Mouse (Mus musculus) mesoderm, embryonic 11.5 days (tissue): ENCODE measurements around the gene Denr.

ENCODE experiments used
- DNase-seq: peaks from one replicate; pipeline ENCODE4 v3.0.0-alpha.2; 2012; ENCODE audit warnings: low read depth, low spot score

Denr gene

DNA sequence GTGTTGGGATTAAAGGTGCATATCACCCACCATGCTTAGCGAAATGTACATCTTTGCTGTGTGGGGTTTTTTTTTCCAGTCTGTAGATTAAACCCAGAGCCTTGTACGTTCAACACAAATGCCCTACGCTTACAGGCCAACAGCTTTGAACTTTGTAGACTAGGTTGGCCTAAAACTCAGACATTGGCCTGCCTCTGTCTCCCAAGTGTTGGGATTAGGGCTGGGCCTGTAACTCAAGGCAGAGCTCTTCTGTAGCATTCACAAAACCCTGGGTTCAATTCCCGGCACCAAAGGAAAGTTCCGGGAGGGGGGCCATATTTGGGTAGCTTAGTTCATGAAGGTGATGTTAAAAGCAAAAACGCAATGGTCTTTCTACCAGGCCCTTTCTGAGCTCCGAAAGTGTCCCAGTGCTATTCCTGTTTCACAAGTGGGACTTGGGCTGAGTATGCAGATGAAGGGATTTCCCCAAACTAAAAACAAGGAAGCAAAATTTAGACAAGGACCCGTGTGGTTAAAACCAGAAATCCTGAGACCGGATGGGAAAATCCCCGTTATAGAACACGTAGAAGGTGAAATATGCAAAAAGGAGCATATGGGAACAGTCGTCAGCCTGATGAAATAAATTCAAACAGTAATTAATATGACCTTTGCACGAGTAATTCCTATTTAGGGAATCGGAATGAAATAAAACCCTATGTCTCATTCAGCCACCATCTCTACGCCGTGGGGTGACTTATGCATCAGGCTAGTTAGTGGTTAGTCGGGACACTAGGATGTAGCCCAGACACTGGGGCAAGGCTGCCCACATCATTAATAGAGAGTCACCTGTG is 614 bp upstream of the Denr start:
- no peak for DNase-seq

DNA sequence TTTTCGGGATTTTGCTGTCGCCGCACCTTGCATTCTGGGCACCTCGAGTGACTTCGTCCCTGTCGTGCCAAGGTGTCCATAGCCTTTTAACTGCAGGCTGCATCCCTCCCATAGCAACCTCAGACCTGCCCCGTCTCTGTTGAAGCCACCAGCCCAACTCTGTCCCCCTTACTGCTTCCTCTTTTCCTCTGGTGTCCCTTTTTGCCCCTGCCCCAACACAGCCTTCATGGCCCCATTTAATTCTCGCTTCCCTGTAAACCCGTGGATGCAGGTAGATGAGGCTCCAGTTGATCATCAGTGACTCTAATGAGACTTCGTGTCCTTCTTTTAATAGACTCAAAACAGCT is 629 bp downstream of the Denr start:
- no peak for DNase-seq

DNA sequence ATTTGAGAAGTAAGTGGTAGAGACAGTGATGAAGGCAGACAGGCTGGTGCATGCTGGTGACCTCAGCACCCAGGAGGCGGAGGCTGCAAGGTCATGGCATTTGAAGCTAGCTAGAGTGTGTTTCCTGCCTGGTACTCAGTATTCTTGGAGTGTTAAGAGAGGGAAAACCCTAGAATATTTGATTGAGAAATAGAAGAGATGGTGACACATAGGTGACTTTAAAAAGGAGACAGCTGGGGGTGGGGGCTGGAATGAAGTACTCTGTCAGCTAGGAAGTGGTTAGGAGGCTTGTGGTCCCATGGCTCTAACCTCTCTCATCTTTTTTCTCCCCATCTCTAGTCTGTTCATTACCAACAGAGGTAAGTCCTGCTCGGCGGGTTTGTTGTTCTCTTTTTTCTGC is 7.9 kb downstream of the Denr start:
- DNase-seq: no peak

DNA sequence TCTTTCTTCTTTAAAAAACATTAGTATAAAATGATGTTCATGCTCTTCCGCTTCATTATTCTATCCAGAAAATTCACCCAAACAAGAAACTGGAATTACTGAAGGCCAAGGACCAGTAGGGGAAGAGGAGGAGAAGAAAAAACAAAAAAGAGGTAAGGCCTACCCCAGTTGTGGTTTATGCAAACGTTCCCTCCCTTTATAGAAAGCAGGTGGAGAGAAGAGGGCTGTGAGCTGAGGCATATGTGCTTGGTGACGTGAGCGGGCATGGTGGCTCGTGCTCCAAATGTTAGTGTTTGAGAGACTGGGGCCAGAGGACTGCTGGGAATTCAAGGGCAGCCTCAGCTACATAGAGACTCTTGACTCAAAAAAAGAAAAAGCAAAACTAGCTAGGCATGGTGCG is 15.1 kb downstream of the Denr start:
- no peak for DNase-seq

DNA sequence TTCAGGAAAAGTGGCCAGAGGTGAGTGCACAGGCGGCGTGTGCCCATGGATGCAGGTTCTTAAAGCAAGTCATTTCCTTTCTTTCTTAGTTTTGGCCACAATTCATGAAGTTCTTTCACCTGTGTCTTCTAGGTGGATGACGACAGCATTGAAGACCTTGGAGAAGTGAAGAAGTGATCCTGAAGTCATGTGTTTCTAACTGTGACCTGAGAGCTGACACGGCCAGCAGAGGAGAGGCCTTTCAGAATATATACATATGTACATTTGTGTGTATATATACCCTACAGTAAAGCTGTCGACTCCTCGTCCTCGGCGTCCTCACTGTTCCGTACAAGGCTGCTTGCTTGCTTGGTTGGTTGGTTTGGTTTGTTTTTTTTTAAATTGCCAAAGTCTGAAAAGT is 20.1 kb downstream of the Denr start, which contains the start of gene Gm43518:
Gm43518 (plus strand) TSS at position 301 of the 400 bp plus-strand sequence.
- DNase-seq: no peak

DNA sequence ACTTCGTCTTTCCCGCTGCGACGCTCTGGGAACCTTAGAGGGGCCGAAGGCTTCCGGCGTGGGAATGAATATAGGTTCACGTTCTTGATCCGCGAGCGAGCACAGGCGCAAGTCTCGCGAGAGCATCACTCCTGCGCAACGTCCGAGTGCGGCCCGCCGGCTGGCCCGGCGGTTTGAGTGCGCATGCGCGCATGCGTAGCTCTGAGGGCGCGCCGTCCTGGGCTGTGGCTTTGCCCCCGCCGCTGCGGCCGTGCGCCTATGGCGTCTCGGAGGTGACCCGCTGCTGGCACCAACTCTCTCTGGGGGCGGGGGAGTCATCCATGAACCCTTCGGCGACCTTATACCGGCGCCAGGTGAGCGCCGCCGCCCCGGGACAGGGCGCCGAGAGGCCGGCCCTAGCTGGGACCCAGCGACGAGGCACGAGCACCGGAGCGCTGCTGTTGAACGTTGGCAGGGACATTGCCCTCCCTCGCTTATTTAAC is 23.6 kb downstream of the Denr start, which contains the start of gene Ccdc62:
Ccdc62 (plus strand) TSS at position 172 of the 482 bp plus-strand sequence.
- peak; percentile 99 for DNase-seq

DNA sequence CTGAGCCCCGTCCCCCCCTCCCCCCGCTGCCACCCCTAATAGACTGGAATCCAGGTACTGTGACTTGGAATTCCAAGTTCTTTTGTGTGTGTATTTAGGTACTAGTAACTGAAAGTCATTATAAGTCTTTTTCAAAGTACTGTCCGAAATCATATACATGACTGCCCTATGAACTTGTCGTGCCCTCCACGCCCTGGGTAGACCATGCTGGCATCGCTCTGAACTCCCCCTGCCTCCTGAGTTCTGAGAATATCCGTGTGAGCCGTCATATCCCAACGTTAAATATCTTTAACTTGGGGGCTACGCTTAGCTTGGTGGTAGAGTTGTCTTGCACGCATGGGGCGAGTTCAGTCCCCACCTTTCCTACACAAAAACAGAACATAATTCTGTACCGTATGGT is 24.2 kb downstream of the Denr start:
- no peak for DNase-seq

DNA sequence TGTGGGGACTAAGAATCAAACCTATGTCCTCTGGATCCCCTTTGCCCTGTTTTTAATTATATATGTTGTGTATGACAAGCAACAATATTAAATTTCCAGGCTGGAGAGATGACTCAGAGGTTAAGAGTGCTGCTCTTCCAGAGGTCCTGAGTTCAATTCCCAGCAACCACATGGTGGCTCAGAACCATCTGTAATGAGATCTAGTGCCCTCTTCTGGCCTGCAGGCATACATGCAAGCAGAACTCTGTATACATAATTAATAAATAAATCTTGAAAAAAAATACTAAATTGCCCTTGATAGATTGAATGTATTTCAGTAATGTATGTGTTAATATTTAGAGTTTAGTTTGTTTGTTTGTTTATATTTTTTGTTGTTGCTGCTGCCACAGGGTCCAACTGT is 26.0 kb downstream of the Denr start:
- no peak for DNase-seq

DNA sequence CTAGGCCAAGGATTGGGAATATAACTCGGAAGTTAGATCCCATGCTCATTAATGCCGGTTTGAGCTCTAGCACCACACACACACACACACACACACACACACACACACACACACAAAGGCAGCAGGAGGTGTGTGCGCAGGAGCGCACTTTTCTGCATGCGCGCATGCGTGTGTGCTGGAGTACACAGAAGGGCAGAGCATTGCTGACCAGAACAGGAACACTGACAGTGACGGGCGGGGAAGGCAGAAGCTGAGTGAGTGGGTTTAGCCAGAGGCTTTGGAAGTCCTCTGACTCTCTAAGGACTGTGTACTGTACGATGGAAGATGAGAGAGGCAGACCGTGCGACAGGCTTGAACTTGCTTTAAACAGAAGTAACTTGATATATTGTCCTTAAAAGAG is 26.6 kb downstream of the Denr start:
- no peak for DNase-seq

DNA sequence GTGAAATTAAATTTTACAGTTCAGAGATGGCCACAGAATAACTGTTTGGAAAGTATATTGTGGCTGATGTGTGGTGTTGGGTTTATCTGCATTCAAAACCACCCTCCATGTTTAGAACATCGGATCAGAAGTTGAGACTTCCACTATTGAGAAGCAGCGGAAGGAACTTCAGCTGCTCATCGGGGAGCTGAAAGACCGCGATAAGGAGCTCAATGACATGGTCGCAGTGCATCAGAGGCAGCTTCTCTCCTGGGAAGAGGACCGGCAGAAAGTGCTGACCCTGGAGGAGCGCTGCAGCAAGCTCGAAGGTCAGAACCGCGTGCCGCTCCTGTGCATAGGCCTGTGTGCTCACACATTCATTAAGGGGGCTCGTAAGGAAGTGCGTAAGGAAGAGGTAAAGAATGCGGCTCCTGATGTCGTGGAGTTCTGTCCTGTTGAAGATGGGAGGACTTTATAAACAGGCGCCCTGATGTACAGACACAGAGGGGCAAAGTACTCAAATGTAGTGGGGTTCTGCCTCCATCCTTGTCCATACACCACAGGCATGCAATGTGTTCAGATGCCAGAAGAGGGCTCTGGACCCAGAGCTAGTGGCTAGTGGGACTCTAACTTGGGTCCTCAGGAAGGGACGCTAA is 27.1 kb downstream of the Denr start:
- DNase-seq: peak; percentile 41

DNA sequence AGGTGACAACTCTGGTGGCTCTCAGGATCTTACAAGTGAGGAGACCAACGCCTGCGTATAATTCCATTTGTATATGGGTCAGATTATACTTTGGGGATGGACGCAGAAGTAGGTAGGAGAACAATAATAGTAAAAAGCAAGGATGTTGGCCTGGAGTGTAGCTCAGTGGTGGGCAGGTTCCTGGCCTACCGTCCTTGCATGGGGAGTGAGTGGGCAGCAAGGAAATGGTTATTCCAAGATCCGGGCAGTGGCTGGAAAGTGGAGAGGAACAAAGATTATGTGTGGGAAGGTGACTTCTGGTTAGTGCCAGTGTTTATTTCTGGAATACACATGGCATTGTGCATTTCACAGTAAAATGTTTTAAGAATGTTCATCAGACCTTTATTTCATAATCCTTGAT is 29.0 kb downstream of the Denr start:
- DNase-seq: no peak

DNA sequence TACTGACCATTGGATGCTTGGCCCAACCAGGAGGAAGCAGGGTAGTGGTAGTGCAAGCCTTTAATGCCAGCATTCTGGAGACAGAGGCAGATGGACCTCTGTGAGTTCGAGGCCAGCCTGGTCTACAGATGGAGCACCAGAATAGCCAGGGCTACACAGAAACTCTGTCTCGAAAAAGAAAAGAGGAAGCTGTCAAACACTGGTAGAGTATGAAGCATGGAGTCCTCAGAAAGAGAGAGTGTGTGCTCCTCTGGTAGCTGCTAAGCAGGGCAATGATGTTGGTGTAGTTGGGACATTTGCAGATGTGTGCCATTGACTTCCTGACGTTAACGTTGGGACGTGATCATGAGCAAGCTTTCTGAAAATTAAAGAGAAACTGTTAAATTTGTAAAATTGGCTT is 31.5 kb downstream of the Denr start:
- no peak for DNase-seq

DNA sequence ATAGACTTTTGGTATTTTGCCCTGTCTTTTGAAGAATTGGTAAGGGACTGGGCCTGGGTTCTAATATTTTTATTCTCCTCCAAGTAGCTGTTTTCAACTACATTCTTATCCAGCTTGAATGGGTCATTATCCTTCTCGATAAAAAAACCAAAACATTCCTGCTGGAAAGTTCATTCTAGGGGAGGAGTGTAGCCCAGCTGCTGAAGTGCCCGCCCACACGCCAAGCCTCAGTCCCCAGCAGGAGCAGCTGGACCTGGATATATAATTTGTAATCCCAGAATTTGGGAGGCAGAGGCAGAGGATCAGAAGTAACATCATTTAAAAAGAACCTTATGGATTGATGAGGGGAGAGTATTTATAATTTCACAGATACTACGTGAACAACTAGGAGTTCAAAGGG is 39.6 kb downstream of the Denr start:
- no peak for DNase-seq

DNA sequence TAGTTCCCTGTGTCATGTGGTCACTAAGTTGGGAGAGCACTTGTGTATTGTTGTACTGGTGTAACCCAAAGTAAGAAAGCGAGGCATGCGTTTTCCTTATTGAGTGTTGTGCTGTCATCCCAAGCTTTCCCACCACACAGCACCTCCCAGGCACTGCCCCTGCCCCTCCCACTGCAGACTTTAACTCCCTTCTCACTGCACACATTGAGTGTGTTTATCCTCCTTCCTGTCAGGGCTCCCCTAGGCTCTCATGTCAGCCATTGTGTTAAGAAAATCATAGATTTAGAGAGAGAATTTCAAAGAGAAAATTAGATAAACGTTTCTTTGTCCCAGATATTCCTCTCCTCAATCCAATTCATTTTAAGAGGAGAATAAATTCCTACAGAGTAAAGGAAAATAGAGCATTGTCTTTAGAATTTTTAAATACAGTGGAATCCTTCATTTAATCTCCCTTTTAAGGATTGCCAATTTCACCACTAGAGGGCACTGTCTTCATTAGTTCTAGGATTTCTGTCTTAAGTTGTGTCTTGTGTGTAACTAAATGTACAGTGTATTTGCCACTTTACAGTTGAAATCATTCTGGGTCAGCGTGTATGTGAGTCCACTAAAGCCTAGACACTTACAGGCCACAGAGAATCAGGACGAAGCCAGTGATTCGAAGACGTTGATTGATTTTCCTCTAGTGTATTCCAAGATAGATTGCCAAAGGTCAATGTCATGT is 40.2 kb downstream of the Denr start:
- DNase-seq: peak; percentile 71

DNA sequence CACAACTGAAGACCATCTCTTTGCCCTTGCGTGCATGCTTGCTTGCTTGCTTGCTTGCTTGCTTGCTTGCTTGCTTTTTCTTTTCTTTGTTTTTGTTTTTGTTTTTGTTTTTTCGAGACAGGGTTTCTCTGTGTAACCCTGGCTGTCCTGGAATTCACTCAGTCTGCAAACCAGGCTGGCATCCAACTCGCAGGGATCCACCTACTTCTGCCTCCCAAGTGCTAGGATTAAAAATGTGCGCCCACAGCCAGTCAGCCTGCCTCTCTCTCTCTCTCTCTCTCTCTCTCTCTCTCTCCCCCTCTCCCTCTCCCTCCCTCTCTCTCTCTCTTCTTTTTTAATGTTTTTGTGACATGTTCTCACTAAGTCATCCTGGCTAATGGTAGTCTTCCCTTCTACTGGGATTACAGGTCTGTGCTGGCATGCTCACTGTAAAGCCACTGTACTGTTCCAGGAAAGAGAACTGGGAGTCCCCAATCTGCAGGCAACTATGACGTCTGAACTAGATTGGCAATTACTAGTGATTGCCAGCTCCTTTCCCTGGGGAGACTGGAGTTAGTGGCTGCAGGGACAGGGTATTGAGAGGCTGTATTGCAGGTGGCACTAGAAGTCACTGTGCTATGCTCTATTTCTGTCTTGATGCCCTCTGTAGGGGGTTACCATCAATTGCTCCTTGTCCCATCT is 45.5 kb downstream of the Denr start:
- no peak for DNase-seq

DNA sequence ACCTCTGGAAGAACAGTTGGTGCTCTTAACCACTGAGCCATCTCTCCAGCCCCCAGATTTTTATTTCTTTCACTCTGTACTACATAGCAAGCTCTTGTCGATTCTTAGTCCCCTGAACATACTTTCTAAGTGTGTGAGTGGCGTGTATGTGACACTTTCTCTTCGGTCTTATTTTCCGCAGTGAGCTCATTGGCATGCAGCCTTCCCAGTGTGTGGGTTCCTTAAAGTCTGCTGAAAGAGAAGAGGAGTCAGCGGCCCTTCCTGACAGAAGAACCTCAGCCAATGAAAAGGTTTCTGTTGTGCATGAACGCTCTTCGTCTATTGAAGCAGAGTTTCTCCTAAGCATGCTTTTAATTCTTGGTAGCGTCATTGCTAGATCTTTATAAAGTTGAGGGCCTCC is 50.2 kb downstream of the Denr start:
- DNase-seq: no peak

DNA sequence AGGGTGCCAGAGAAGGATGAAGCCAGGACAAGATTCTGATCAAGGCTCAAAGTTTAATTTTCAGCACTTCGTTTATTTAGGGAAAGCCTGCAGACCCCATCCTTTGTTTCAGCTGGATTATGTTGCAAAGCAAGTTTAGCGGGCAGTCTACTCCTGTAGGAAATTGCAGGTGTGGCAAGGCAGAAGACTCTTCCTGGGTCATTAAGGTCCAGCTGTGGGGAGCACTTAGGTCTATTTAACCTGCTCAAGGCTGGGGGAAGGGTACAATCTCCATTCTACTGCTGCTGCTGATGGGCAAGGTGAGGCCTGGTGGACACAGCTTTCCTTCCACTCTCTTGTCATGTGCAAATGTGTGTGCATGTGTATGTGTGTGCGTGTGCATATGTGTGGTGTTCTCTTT is 52.0 kb downstream of the Denr start:
- DNase-seq: no peak

DNA sequence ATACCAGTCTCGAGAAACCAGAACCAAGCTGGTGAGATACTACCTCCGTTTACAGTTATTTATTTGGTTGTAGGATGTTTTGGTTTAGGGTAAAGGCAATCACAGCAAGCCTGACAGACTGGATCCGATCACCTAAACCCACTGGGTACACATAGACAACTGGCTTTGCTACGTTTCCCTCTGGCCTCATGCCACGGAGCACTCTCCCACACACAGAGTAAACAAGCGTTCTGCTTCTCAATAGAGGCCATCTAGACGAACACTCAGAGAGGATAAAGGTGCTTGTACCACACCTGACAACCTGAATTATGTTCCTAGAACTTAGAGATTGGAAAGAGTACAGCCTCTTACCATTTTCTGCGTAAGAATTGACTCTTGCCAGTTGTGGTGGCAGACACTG is 53.2 kb downstream of the Denr start:
- no peak for DNase-seq

DNA sequence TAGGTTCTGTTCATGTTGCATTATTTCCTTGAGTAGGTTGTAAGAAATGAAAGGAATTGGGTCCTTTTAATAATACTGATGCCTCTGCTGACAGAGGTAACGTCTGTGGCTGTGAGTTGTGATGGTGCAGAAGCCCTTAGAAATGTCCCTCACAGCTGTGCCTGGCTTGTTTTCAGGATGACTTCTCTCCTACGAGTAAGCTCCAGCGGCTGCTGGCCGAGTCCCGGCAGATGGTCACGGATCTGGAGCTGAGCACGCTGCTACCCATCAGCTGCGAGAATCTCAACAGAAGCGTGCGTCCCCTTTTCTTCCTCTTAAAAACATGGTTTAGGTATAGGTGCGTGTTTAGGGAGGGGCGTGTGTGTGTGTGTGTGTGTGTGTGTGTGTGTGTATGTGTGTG is 54.1 kb downstream of the Denr start:
- no peak for DNase-seq

DNA sequence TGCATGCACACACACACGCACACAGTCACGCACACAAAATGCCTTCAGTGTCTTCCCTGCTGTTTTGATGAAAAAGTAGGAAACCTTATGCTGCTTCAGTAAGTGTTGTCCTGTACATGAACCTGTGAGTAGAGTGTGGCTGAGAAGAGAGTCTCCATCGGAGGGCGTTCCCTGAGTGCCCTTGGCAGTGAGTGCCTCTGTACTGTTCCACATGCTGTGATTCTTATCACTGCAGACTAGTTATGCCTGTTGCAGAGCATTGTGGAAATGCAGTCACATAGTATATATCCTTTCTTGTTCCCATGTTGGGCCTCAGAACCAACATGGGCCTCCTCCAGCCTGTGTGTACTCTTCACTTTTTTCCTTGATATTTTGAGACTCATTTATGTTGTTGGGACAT is 57.2 kb downstream of the Denr start:
- DNase-seq: no peak

DNA sequence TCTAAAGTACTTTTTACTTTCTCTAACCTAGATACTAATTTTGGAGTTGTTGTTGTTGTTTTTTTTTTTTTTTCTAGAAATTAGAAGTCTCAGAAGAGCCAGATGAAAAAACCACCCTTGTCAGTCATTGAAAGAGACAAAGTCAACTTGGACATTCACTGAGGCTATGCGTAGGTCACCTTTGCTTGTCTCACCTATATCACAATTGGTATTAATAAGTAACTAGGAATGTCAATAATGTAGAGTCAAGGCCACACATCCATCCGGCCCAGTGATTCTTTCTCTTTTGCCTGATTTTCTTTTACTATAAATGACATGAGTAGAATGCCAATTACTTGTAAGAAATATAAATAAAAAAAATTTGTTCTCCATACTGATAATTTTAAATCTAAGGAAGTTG is 59.8 kb downstream of the Denr start:
- DNase-seq: no peak

DNA sequence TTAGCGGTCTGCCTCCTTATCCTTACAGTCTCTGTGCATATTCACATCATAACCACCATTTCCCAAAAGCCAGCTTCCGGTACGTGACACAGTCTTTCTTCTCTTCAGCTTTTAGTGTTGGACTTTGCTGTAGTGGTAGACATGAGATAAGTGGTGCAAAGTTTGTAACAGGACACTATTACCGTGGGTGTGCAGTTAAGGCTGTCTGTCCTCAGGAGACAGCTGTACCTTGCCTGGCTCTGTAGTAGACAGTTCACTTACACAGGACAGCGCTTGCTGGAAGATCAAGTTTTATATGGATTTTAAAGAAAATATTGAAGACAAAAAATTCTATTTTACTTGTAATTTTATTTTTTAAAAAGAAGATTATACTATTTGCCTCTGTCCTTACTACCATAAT is 61.5 kb downstream of the Denr start:
- DNase-seq: no peak
